Mouse (Mus musculus): ENCODE measurements at regions not wholly inside any gene's neighbourhood (a gene's known extent, or its start where the extent isn't known, plus 50 kb on each side); places are given as distances from the start of the nearest gene placed in this dataset.

GRCm38 (mm10) chr3:125338178-125338692 lies 65.6 kb upstream of the Ndst4 start:
- TF ChIP-seq CTCF (IDR thresholded peaks at IDR 0.05 in 2 of 3, conservative IDR thresholded peaks at IDR 0.05 in 1 of 3; ENCODE audit: control insufficient read depth in 1 of 3, insufficient read depth in 1 of 3, low read depth in 2 of 3, low read length in 3 of 3, poor library complexity in 1 of 3, severe bottlenecking in 1 of 3) (no peak), MEF2A (IDR thresholded peaks at IDR 0.05; ENCODE audit: extremely low read depth, insufficient replicate concordance, low read depth, low read length, poor library complexity, severe bottlenecking) (no peak)
